In the genomic region with DNA sequence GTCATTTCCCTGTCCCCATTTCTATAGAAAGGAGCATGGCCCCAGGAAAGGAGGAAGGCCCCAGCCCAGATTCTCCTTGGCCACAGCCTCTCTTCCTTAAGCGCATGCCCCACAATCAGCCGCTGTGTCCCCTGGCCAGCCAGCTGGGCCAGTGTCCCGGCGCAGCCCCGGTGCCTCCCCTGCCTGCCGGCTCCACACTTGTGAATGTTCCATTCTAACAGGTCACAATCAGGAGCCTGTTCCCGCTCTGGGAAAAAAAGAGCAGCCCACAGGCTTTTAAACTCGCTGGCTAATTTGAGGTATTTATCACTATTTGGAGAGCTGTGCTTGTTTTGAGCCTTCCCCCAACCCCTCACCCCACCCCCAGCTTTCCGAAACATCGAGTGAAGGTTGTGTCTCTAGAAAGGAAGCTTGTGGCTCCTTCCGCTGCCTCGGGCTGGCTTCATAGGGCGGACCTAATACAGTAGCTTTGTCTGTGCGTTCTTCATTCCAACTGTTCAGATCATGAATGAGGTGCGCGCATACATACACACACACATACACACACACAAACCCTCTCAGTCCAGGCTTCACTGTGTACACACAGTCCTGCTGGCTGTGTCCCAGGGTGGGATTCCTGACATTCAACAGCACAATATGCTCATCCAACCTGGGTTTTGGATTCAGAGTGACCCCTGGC, we compare ENCODE assay signal across 8 mouse cellular contexts.
DNase-seq lines count a peak whose midpoint lies in the region; ATAC-seq and TF ChIP-seq lines count a peak whose summit lies in the region.

No protein-coding gene starts in this region.

- H3K4me2 ChIP-seq in heart, postnatal 0 days (ENCODE audit: low read depth, low read length) = no peak overlapping the region
- no peak overlapping the region; the same call in 1 of the 2 replicates for H3K4me2 ChIP-seq in limb, embryonic 14.5 days (replicated peaks; ENCODE audit: low read depth, low read length, severe bottlenecking)
- no peak overlapping the region for H3K4me2 ChIP-seq in liver, embryonic 12.5 days

- TF ChIP-seq EP300 in heart, postnatal 0 days (IDR thresholded peaks at IDR 0.05; ENCODE audit: low read depth) = no peak

- DNase-seq in heart, postnatal 0 days (ENCODE audit: low spot score) = no peak
- DNase-seq in heart, adult 9 months (ENCODE audit: low spot score in 2 of 2) = no peak
- DNase-seq in T-cell, adult 2 months (ENCODE audit: low spot score) = peak; percentile 15
- peak; percentile 60 to 63 for DNase-seq in frontal cortex, adult 2 months (ENCODE audit: extremely low spot score in 1 of 2, low spot score in 1 of 2)
- DNase-seq in limb, embryonic 14.5 days (ENCODE audit: low spot score) = no peak
- no peak for DNase-seq in ovary, postnatal 36 days (ENCODE audit: low spot score)
- no peak for DNase-seq in kidney, adult 2 months

- H3K9me3 ChIP-seq in heart, postnatal 0 days (replicated peaks; ENCODE audit: control insufficient read depth, low read length) = no peaks in the 10 kb centered on the region
- no peaks in the 10 kb centered on the region for H3K9me3 ChIP-seq in limb, embryonic 14.5 days (ENCODE audit: control insufficient read depth, low read length)
- H3K9me3 ChIP-seq in liver, embryonic 12.5 days (replicated peaks) = no peaks in the 10 kb centered on the region

- no peak overlapping the region for H3K4me3 ChIP-seq in heart, postnatal 0 days (ENCODE audit: low read depth, low read length)
- no peak overlapping the region for H3K4me3 ChIP-seq in limb, embryonic 14.5 days (replicated peaks; ENCODE audit: low read length)
- no peak overlapping the region for H3K4me3 ChIP-seq in kidney, adult 2 months (ENCODE audit: insufficient read depth, low read depth, low read length)
- no peak overlapping the region for H3K4me3 ChIP-seq in liver, embryonic 12.5 days

- TF ChIP-seq POLR2A in limb, embryonic 14.5 days (IDR thresholded peaks at IDR 0.05; ENCODE audit: borderline replicate concordance, extremely low read depth, insufficient read depth, insufficient read length) = no peak
- TF ChIP-seq POLR2A in kidney, adult 2 months (IDR thresholded peaks at IDR 0.05; ENCODE audit: low read depth, low read length) = no peak

- no peaks in the 10 kb centered on the region for H3K36me3 ChIP-seq in heart, postnatal 0 days (replicated peaks; ENCODE audit: control insufficient read depth, insufficient read depth, low read length)
- H3K36me3 ChIP-seq in limb, embryonic 14.5 days (ENCODE audit: control insufficient read depth, insufficient read depth, low read length) = no peaks in the 10 kb centered on the region
- H3K36me3 ChIP-seq in kidney, adult 2 months (ENCODE audit: control insufficient read depth, insufficient read depth, low read length) = no peaks in the 10 kb centered on the region
- no peaks in the 10 kb centered on the region for H3K36me3 ChIP-seq in liver, embryonic 12.5 days

- H3K27ac ChIP-seq in heart, postnatal 0 days (ENCODE audit: low read depth) = no peak overlapping the region
- H3K27ac ChIP-seq in limb, embryonic 14.5 days (replicated peaks; ENCODE audit: low read depth, low read length) = peak overlapping the region; percentile 65
- no peak overlapping the region for H3K27ac ChIP-seq in kidney, adult 2 months (ENCODE audit: insufficient read depth, low read depth, low read length)
- no peak overlapping the region for H3K27ac ChIP-seq in liver, embryonic 12.5 days

- TF ChIP-seq CTCF in heart, postnatal 0 days (IDR thresholded peaks at IDR 0.05; ENCODE audit: low read depth) = no peak
- TF ChIP-seq CTCF in kidney, adult 2 months (conservative IDR thresholded peaks at IDR 0.05; ENCODE audit: insufficient read depth, insufficient read length, low read depth, low read length) = no peak

- 0 out of 2 replicates have a peak, but pooled peaks cover 4% of the 10 kb centered on the region for H3K4me1 ChIP-seq in heart, postnatal 0 days (ENCODE audit: control insufficient read depth, insufficient read depth)
- H3K4me1 ChIP-seq in limb, embryonic 14.5 days (ENCODE audit: control insufficient read depth, insufficient read depth, low read length) = peaks cover 41% of the 10 kb centered on the region
- H3K4me1 ChIP-seq in kidney, adult 2 months (ENCODE audit: control insufficient read depth, insufficient read depth, low read length) = no peaks in the 10 kb centered on the region
- peaks cover 30% of the 10 kb centered on the region for H3K4me1 ChIP-seq in liver, embryonic 12.5 days

- ATAC-seq in heart, postnatal 0 days (ENCODE audit: insufficient read depth, low read depth) = peak; percentile 64; the same call in 1 of the 2 replicates
- ATAC-seq in limb, embryonic 14.5 days (ENCODE audit: low FRiP score, low read depth) = peak; percentile 68; the same call in 1 of the 2 replicates
- ATAC-seq in liver, embryonic 12.5 days = no peak

- WGBS in heart, postnatal 0 days = 64% methylated on average over 16 of the region's 16 CpGs
- WGBS in limb, embryonic 14.5 days = 52% methylated on average over 16 of the region's 16 CpGs
- 76% methylated on average over 16 of the region's 16 CpGs for WGBS in kidney, adult 2 months
- 65% methylated on average over 16 of the region's 16 CpGs for WGBS in liver, embryonic 12.5 days (ENCODE audit: insufficient replicate concordance)

- no peaks in the 10 kb centered on the region for H3K27me3 ChIP-seq in heart, postnatal 0 days (ENCODE audit: control insufficient read depth, insufficient read depth, low read length)
- H3K27me3 ChIP-seq in limb, embryonic 14.5 days (ENCODE audit: control insufficient read depth, insufficient read depth, low read length) = no peaks in the 10 kb centered on the region
- no peaks in the 10 kb centered on the region for H3K27me3 ChIP-seq in kidney, adult 2 months (replicated peaks; ENCODE audit: control insufficient read depth, insufficient read depth, low read length)
- H3K27me3 ChIP-seq in liver, embryonic 12.5 days (replicated peaks) = no peaks in the 10 kb centered on the region

- H3K9ac ChIP-seq in heart, postnatal 0 days (replicated peaks; ENCODE audit: low read depth, low read length) = no peak overlapping the region
- H3K9ac ChIP-seq in limb, embryonic 14.5 days (ENCODE audit: low read depth, low read length, severe bottlenecking) = no peak overlapping the region
- no peak overlapping the region for H3K9ac ChIP-seq in liver, embryonic 12.5 days

Comparison
In these comparisons a context has a peak if more than half of its experiments do, and no peak if none do; other contexts are left out.
1. DNase-seq: peak in T-cell, adult 2 months (single experiment) and frontal cortex, adult 2 months (2 of 2); none in heart, postnatal 0 days (single experiment), heart, adult 9 months (0 of 2), limb, embryonic 14.5 days (single experiment), ovary, postnatal 36 days (single experiment) and kidney, adult 2 months (single experiment).